ENCODE assay signal across 7 mouse cellular contexts in genomic region chr8:126978535-126978934, GRCm38 (mm10). TPM values are rescaled to one million over a fixed set of nuclear protein-coding genes. Genes with fewer than 3 reads are reported as not detected.
DNase-seq lines count a peak whose midpoint lies in the region; ATAC-seq and TF ChIP-seq lines count a peak whose summit lies in the region.
"Not testable (repeated sequence)": the region's sequence is repeated elsewhere in the genome, so short reads cannot be mapped to it uniquely, and the experiment has no call there.

No protein-coding gene starts in this region.

- H3K9me3 ChIP-seq in forebrain, embryonic 12.5 days; heart, embryonic 14.5 days (ENCODE audit: control insufficient read depth, low read length); intestine, embryonic 16.5 days (ENCODE audit: control insufficient read depth, low read length); limb, embryonic 13.5 days; liver, postnatal 0 days (ENCODE audit: low read length): not testable (repeated sequence)

- H3K27me3 ChIP-seq in forebrain, embryonic 12.5 days: peaks cover 21% of the 10 kb centered on the region
- not testable (repeated sequence) for H3K27me3 ChIP-seq in heart, embryonic 14.5 days (ENCODE audit: control insufficient read depth, insufficient read depth, low read length); intestine, embryonic 16.5 days (replicated peaks; ENCODE audit: control insufficient read depth, insufficient read depth, low read length); liver, postnatal 0 days (ENCODE audit: insufficient read depth, low read length); myocyte (ENCODE audit: control insufficient read depth, insufficient read depth, insufficient read length)
- peaks cover 11% of the 10 kb centered on the region for H3K27me3 ChIP-seq in limb, embryonic 13.5 days

- not testable (repeated sequence) for H3K36me3 ChIP-seq in forebrain, embryonic 12.5 days (replicated peaks); heart, embryonic 14.5 days (ENCODE audit: control insufficient read depth, insufficient read depth, low read length); intestine, embryonic 16.5 days (ENCODE audit: control insufficient read depth, insufficient read depth, low read length); limb, embryonic 13.5 days; liver, postnatal 0 days (replicated peaks; ENCODE audit: insufficient read depth, low read length); myocyte (ENCODE audit: control insufficient read depth, insufficient read depth)

- not testable (repeated sequence) for DNase-seq in liver, postnatal 0 days

- H3K9ac ChIP-seq in forebrain, embryonic 12.5 days; limb, embryonic 13.5 days; liver, postnatal 0 days (replicated peaks): not testable (repeated sequence)
- 0 out of 2 replicates have a peak overlapping the region, but pooled peaks have one; percentile 54 for H3K9ac ChIP-seq in heart, embryonic 14.5 days (ENCODE audit: low read length)
- H3K9ac ChIP-seq in intestine, embryonic 16.5 days (ENCODE audit: low read depth, low read length): peak overlapping the region; percentile 24; the same call in 1 of the 2 replicates

- peak overlapping the region; percentile 39; the same call in 1 of the 2 replicates for H3K4me2 ChIP-seq in forebrain, embryonic 12.5 days
- H3K4me2 ChIP-seq in heart, embryonic 14.5 days (ENCODE audit: low read length): peak overlapping the region; percentile 63
- H3K4me2 ChIP-seq in intestine, embryonic 16.5 days (ENCODE audit: low read depth, low read length): peak overlapping the region; percentile 59
- H3K4me2 ChIP-seq in limb, embryonic 13.5 days (replicated peaks): peak overlapping the region; percentile 61
- H3K4me2 ChIP-seq in liver, postnatal 0 days (ENCODE audit: low read depth, low read length): 0 out of 2 replicates have a peak overlapping the region, but pooled peaks have one; percentile 48
- peak overlapping the region; percentile 87 for H3K4me2 ChIP-seq in myocyte (ENCODE audit: low read depth)

- H3ac ChIP-seq in myocyte (ENCODE audit: control insufficient read depth, insufficient read length): not testable (repeated sequence)

- H3K27ac ChIP-seq in brown adipose tissue, adult 24 weeks (replicated peaks; ENCODE audit: low read depth, low read length); forebrain, embryonic 12.5 days; heart, embryonic 14.5 days (replicated peaks in 1 of 2; ENCODE audit: control insufficient read depth in 1 of 2, insufficient read depth in 1 of 2, low read depth in 2 of 2, low read length in 2 of 2); intestine, embryonic 16.5 days (ENCODE audit: low read length); limb, embryonic 13.5 days; liver, postnatal 0 days (ENCODE audit: low read depth): not testable (repeated sequence)

- TF ChIP-seq POLR2A in myocyte (IDR thresholded peaks at IDR 0.05; ENCODE audit: insufficient read length, low read depth): not testable (repeated sequence)

- TF ChIP-seq EP300 in liver, postnatal 0 days (IDR thresholded peaks at IDR 0.05; ENCODE audit: low read depth): not testable (repeated sequence)

- TF ChIP-seq CTCF in liver, postnatal 0 days (IDR thresholded peaks at IDR 0.05; ENCODE audit: low read depth): not testable (repeated sequence)

- not testable (repeated sequence) for H3K79me2 ChIP-seq in myocyte (ENCODE audit: control insufficient read depth, insufficient read depth)

- H3K4me1 ChIP-seq in brown adipose tissue, adult 24 weeks (ENCODE audit: control insufficient read depth, insufficient read depth, insufficient read length, low read length); forebrain, embryonic 12.5 days; heart, embryonic 14.5 days (ENCODE audit: control insufficient read depth in 2 of 2, insufficient read depth in 2 of 2, low read length in 2 of 2); intestine, embryonic 16.5 days (ENCODE audit: control insufficient read depth, insufficient read depth, low read length); limb, embryonic 13.5 days; liver, postnatal 0 days (ENCODE audit: insufficient read depth): not testable (repeated sequence)

- 40% methylated on average over 2 of the region's 3 CpGs for WGBS in forebrain, embryonic 12.5 days
- WGBS in heart, embryonic 14.5 days: 50% methylated on average over 2 of the region's 3 CpGs
- WGBS in intestine, embryonic 16.5 days: 30% methylated on average over 2 of the region's 3 CpGs
- 63% methylated on average over 3 of the region's 3 CpGs for WGBS in limb, embryonic 13.5 days
- 33% methylated on average over 2 of the region's 3 CpGs for WGBS in liver, postnatal 0 days (ENCODE audit: insufficient replicate concordance)

- H3K4me3 ChIP-seq in brown adipose tissue, adult 24 weeks (ENCODE audit: insufficient read depth, low read depth, low read length): peak overlapping the region; percentile 49; the same call in 1 of the 2 replicates
- not testable (repeated sequence) for H3K4me3 ChIP-seq in forebrain, embryonic 12.5 days (replicated peaks)
- H3K4me3 ChIP-seq in heart, embryonic 14.5 days (ENCODE audit: control insufficient read depth in 1 of 2, insufficient read depth in 1 of 2, low read depth in 1 of 2, low read length in 2 of 2): peak overlapping the region in 1 of 2 experiments; percentile 33; a peak in 2 of 4 replicates
- H3K4me3 ChIP-seq in intestine, embryonic 16.5 days (ENCODE audit: low read length): peak overlapping the region; percentile 37
- H3K4me3 ChIP-seq in limb, embryonic 13.5 days: peak overlapping the region; percentile 40
- H3K4me3 ChIP-seq in liver, postnatal 0 days (ENCODE audit: low read depth, low read length): 0 out of 2 replicates have a peak overlapping the region, but pooled peaks have one; percentile 25
- peak overlapping the region; percentile 15 for H3K4me3 ChIP-seq in myocyte

- not testable (repeated sequence) for ATAC-seq in forebrain, embryonic 12.5 days (ENCODE audit: low FRiP score); heart, embryonic 14.5 days (ENCODE audit: insufficient number of reproducible peaks, insufficient read depth, low FRiP score, low read depth); intestine, embryonic 16.5 days; limb, embryonic 13.5 days (ENCODE audit: low FRiP score, low read depth); liver, postnatal 0 days

RNA-seq across cellular contexts. Expression of gene Rbm34, which starts 7.7 kb away (rescaled TPM):
- polyA plus RNA-seq in brown adipose tissue, adult 24 weeks (2012; ENCODE audit: insufficient read depth, insufficient read length, missing spikeins): 7.5 and 13.1 TPM in 2 replicates
- 30.4 and 33.0 TPM in 2 replicates for polyA plus RNA-seq in forebrain, embryonic 12.5 days (2016; fragmentation: Nextera tagmentation; extraction: Ambion mirVana)
- 10.7 and 11.7 TPM in 2 replicates for polyA plus RNA-seq in heart, embryonic 14.5 days (2014; fragmentation: Nextera tagmentation; extraction: Ambion mirVana)
- polyA plus RNA-seq in intestine, embryonic 16.5 days (2015; fragmentation: Nextera tagmentation; extraction: Ambion mirVana): 20.6 and 22.0 TPM in 2 replicates
- 26.6 and 29.3 TPM in 2 replicates for polyA plus RNA-seq in limb, embryonic 13.5 days (2015; fragmentation: Nextera tagmentation; extraction: Ambion mirVana)
- polyA plus RNA-seq in liver, postnatal 0 days (2015; fragmentation: Nextera tagmentation; extraction: Ambion mirVana): 10.8 and 12.5 TPM in 2 replicates
- 4.9 TPM for polyA plus RNA-seq in myocyte (2012; fragmentation: generic; extraction: Trizol)

RNA-seq across cellular contexts. Expression of gene Tomm20, which starts 32.9 kb away (rescaled TPM):
- 149 and 242 TPM in 2 replicates for polyA plus RNA-seq in brown adipose tissue, adult 24 weeks (2012; ENCODE audit: insufficient read depth, insufficient read length, missing spikeins)
- 194 and 201 TPM in 2 replicates for polyA plus RNA-seq in forebrain, embryonic 12.5 days (2016; fragmentation: Nextera tagmentation; extraction: Ambion mirVana)
- polyA plus RNA-seq in heart, embryonic 14.5 days (2014; fragmentation: Nextera tagmentation; extraction: Ambion mirVana): 197 and 200 TPM in 2 replicates
- 314 and 329 TPM in 2 replicates for polyA plus RNA-seq in intestine, embryonic 16.5 days (2015; fragmentation: Nextera tagmentation; extraction: Ambion mirVana)
- polyA plus RNA-seq in limb, embryonic 13.5 days (2015; fragmentation: Nextera tagmentation; extraction: Ambion mirVana): 208 and 214 TPM in 2 replicates
- 122 and 129 TPM in 2 replicates for polyA plus RNA-seq in liver, postnatal 0 days (2015; fragmentation: Nextera tagmentation; extraction: Ambion mirVana)
- polyA plus RNA-seq in myocyte (2012; fragmentation: generic; extraction: Trizol): 327 TPM
